In the genomic region with DNA sequence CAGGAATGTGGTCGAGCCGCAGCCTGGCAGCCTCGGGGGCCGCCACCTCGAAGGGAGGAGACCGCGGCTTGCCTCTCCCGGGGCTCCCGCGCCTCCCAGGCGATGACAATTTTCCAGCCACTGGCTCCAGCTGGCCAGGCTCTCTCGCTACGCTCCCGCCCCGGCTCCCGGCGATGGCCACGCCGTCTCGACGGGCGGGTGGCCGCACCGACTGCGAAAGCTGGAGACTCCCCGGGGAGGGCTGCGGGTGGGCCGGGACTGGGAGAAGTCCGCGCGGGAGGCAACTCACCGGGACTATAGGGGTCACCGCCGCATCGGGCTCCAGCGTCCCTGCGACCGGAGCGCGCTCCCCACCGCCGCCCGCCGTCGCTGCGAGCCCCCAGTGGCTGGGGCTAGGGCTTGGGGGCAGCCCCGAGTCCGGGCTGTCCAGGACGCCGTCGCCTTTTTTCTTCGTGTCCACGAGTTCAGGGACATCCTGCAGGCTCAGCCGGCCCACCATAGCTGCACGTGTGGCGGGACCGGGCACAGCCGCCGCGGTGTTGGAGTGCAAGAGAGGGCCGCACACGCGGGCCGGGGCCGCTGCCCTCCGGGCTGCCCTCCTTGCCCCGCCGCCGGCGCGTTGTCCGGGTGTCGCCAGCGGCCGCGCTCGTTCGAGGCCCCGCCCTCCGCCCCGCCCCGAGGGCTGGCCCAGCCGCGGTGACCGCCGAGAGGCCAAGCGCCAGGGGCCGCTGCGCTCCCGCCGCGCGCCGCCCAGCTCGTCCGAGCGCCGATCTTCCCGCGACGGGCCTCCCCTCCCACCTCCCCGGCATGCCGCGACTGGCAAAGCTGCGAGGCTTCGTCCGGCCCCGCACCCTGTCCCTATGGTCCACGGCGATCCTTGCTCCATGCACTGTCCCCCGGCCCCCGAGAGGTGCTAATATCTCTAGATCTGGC, we compare ENCODE assay signal across 8 mouse cellular contexts. TPM values are rescaled to one million over a fixed set of nuclear protein-coding genes. Genes with fewer than 3 reads are reported as not detected.
DNase-seq lines count a peak whose midpoint lies in the region; ATAC-seq lines count a peak whose summit lies in the region.

A gene (minus strand): TSS at position 644 of the 933 bp plus-strand sequence.

- intact Hi-C loops in left cerebral cortex, postnatal 25 days (cut with DNase I): no loop called here

- no peaks in the 10 kb centered on the region for H3K27me3 ChIP-seq in hindbrain, embryonic 16.5 days (replicated peaks; ENCODE audit: control insufficient read depth, insufficient read depth, low read length)

- H3K4me1 ChIP-seq in hindbrain, embryonic 16.5 days (ENCODE audit: control insufficient read depth, insufficient read depth, low read depth, low read length): peaks cover 13% of the 10 kb centered on the region

- H3K9me3 ChIP-seq in hindbrain, embryonic 16.5 days (ENCODE audit: control insufficient read depth, low read length): no peaks in the 10 kb centered on the region

- no peaks in the 10 kb centered on the region for H3K36me3 ChIP-seq in hindbrain, embryonic 16.5 days (ENCODE audit: control insufficient read depth, insufficient read depth, low read length)

- H3K4me2 ChIP-seq in hindbrain, embryonic 16.5 days (ENCODE audit: low read length): peak within 1 kb of the TSS; percentile 94

- peak within 1 kb of the TSS; percentile 44; the same call in 1 of the 2 replicates for H3K27ac ChIP-seq in hindbrain, embryonic 16.5 days (ENCODE audit: low read depth, low read length)

- WGBS in hindbrain, embryonic 16.5 days: under 1% methylated on average over 59 of the region's 112 CpGs

- peak within 1 kb of the TSS; percentile 76 for H3K4me3 ChIP-seq in hindbrain, embryonic 16.5 days (ENCODE audit: low read length)

- peak; percentile 65 for ATAC-seq in common myeloid progenitor, adult 5-6 weeks (replicated peaks; ENCODE audit: low read depth, poor library complexity, severe bottlenecking)
- peak; percentile 93 for ATAC-seq in hindbrain, embryonic 16.5 days

- H3K9ac ChIP-seq in hindbrain, embryonic 16.5 days (ENCODE audit: low read depth, low read length): peak within 1 kb of the TSS; percentile 80

- DNase-seq in adrenal gland, adult (ENCODE audit: inconsistent age in 2 of 2, low spot score in 1 of 2): peak; percentile 94 to 96
- DNase-seq in gastrocnemius, adult 8-10 months (ENCODE audit: low spot score in 2 of 2): peak; percentile 83 to 84
- DNase-seq in left cerebral cortex, postnatal 25 days (ENCODE audit: low spot score in 2 of 2): peak; percentile 42 to 70
- peak; percentile 87 for DNase-seq in mesoderm, embryonic 11.5 days (ENCODE audit: low read depth, low spot score)
- peak; percentile 71 for DNase-seq in right cerebral cortex, postnatal 14 days
- DNase-seq in urinary bladder, postnatal 36 days (ENCODE audit: low spot score in 2 of 2): peak; percentile 87 to 91

RNA-seq across cellular contexts. Expression of the gene that starts here (rescaled TPM):
- total RNA-seq in common myeloid progenitor, adult 5-6 weeks (2017): 2.0 and 2.6 TPM in 2 replicates
- 10 to 100 TPM in 1 of 4 experiments, 1 to 10 TPM in 3; 7.4 to 13.4 (median 9.2) TPM for total RNA-seq in gastrocnemius, adult 8-10 months (2022)
- 12.8 and 13.7 TPM in 2 replicates for polyA plus RNA-seq in hindbrain, embryonic 16.5 days (2015; fragmentation: Nextera tagmentation; extraction: Ambion mirVana)
- 1 to 10 TPM; 8.9 to 9.8 TPM for total RNA-seq in left cerebral cortex, postnatal 25 days (2021)

Comparison
In these comparisons a context has a peak if more than half of its experiments do, and no peak if none do; other contexts are left out.
1. Peak in every context shown above with its lines: DNase-seq, ATAC-seq, H3K4me3 ChIP-seq and H3K27ac ChIP-seq.